Mouse (Mus musculus) ES-E14 (cell line): ENCODE measurements around the gene Nfasc. TPM values are rescaled to one million over a fixed set of nuclear protein-coding genes. Genes with fewer than 3 reads are reported as not detected.

ENCODE experiments used
- DNase-seq: peaks from one replicate; pipeline ENCODE4 v3.0.0-alpha.2; 2013; ENCODE audit warnings: low read depth, low spot score
- H3K27ac ChIP-seq: 2 replicates; pipeline ENCODE4 v1.5.1; 2012; ENCODE audit warnings: low read depth, mild to moderate bottlenecking, low read length, moderate library complexity, mixed read lengths; ENCODE audit not compliant: poor library complexity, insufficient read depth, severe bottlenecking
- H3K36me3 ChIP-seq: 2 replicates; pipeline ENCODE4 v1.6.1; 2012; ENCODE audit warnings: mild to moderate bottlenecking, low read length, moderate library complexity, mixed read lengths; ENCODE audit not compliant: control insufficient read depth, poor library complexity, insufficient read depth, severe bottlenecking
- H3K4me1 ChIP-seq, 2 experiments: fragments of 150-350 bp in 1 of 2; sonication (generic) in 1 of 2; 2 replicates each; pipeline ENCODE4 v1.6.1; 2012; ENCODE audit warnings: low read length in 2 of 2, mild to moderate bottlenecking in 1 of 2, mixed read lengths in 1 of 2; ENCODE audit not compliant: control insufficient read depth in 2 of 2, insufficient read depth in 2 of 2, poor library complexity in 1 of 2
- H3K4me3 ChIP-seq, 2 experiments: fragments of 150-350 bp in 1 of 2; sonication (generic) in 1 of 2; 2 replicates each; pipeline ENCODE4 v1.5.1; 2012; ENCODE audit warnings: low read length in 2 of 2, low read depth in 1 of 2, mild to moderate bottlenecking in 1 of 2, mixed read lengths in 1 of 2; ENCODE audit not compliant: insufficient read depth in 1 of 2, poor library complexity in 1 of 2, severe bottlenecking in 1 of 2
- H3K9ac ChIP-seq: 2 replicates; pipeline ENCODE4 v1.6.1; 2012; ENCODE audit warnings: low read depth, mild to moderate bottlenecking, low read length, mixed read lengths; ENCODE audit not compliant: poor library complexity, insufficient read depth, severe bottlenecking
- H3K9me3 ChIP-seq: fragments of 150-350 bp; sonication (generic); 2 replicates; pipeline ENCODE4 v1.6.1; 2012; ENCODE audit warnings: low read depth, mild to moderate bottlenecking, low read length; ENCODE audit not compliant: control insufficient read depth, insufficient read depth
- CHD2 ChIP-seq: IDR thresholded peaks from 2 replicates; pipeline ENCODE4 v1.6.1; 2014; ENCODE audit warnings: mild to moderate bottlenecking, low read depth, low read length, inconsistent platforms
- HCFC1 ChIP-seq: IDR thresholded peaks from 2 replicates; pipeline ENCODE4 v1.6.1; 2012; ENCODE audit warnings: low read length, inconsistent platforms, borderline replicate concordance; ENCODE audit not compliant: insufficient read depth
- MAFK ChIP-seq: IDR thresholded peaks from 2 replicates; pipeline ENCODE4 v1.6.1; 2014; ENCODE audit warnings: mild to moderate bottlenecking, low read depth, low read length, inconsistent platforms; ENCODE audit not compliant: insufficient read depth
- ZC3H11A ChIP-seq: IDR thresholded peaks from 2 replicates; pipeline ENCODE4 v1.6.1; 2012; ENCODE audit warnings: low read depth, mild to moderate bottlenecking, inconsistent platforms, low read length, borderline replicate concordance
- ZNF384 ChIP-seq: IDR thresholded peaks from 2 replicates; pipeline ENCODE4 v1.6.1; 2012; ENCODE audit warnings: low read depth, low read length, inconsistent platforms
- in situ Hi-C, 2 experiments: fragments of 600-800 bp; cut with MboI; formaldehyde crosslinking; loops; one replicate each; pipeline ENCODE4 v1.15.1; 2025; ENCODE audit warnings: low sequenced_read_pairs in 2 of 2, inconsistent platforms in 1 of 2; ENCODE audit not compliant: unreplicated experiment in 2 of 2
- total RNA-seq: library from RNA; depleted of rRNA; stranded (reverse); fragments of 300-350 nt; gene quantifications from 2 replicates; pipeline ENCODE4 v1.2.3, GENCODE M21; 2012

The Nfasc gene
- total RNA-seq, 1 experiment, result 8.9 TPM

DNA sequence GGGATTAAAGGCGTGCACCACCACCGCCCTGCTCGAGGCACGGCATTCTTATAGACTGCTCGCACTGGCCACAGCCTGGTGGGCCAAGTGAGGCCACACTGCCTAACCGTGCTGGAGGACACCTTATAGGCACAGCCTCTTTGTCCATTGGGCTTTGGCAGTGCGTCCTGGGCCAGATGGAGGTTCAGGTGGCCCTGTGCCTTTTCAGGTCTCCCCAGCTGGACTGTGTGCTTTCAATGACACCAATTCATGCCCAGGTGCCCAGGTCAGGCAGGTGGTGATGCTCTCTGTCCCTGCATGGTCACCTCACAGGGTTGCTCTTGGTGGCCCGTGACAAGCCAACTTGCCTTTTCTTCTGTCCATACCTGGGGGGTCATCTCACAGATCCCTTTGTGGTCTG is 164.8 kb downstream of the Nfasc start:
- DNase-seq, result no peak
- Histone ChIP-seq H3K9ac (no peak overlapping the region), H3K9me3 (no peaks in the 10 kb centered on the region), H3K4me1 (peaks cover 0 to 2% of the 10 kb centered on the region in 2 experiments; a peak in 1 of 4 replicates), H3K27ac (no peak overlapping the region), H3K36me3 (no peaks in the 10 kb centered on the region), H3K4me3 (no peak overlapping the region)
- TF ChIP-seq ZC3H11A (no peak), HCFC1 (no peak), ZNF384 (no peak), CHD2 (no peak), MAFK (no peak)
- in situ Hi-C loops, result no loop called here

DNA sequence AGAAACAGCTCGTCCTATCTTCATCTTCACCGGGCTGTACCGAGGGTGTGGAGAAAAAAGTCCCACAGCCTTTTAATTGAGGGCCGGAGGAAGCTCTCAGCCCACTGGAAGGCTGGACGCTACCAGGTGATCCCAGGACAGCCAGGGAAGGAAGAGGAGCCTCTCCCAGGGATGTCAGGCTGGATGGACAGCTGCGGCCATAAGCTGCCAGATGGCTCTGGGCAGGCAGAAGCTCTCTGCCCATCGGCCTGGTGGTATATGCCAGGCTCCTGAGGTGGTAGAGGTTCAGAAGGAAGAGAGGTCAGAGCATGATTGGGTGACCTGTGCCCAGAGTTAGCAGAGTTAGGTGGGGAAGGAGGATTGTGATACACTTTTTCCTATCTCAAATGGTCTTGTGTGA is 168.7 kb downstream of the Nfasc start:
- no peaks in the 10 kb centered on the region for H3K9me3 ChIP-seq
- no peak overlapping the region for H3K4me3 ChIP-seq
- in situ Hi-C loops, result no loop called here
- no peak overlapping the region for H3K27ac ChIP-seq
- H3K4me1 ChIP-seq, result no peaks in the 10 kb centered on the region
- no peaks in the 10 kb centered on the region for H3K36me3 ChIP-seq
- H3K9ac ChIP-seq, result no peak overlapping the region
- no peak for TF ChIP-seq ZC3H11A
- no peak for TF ChIP-seq MAFK
- no peak for TF ChIP-seq ZNF384
- TF ChIP-seq CHD2, result no peak
- no peak for TF ChIP-seq HCFC1
- no peak for DNase-seq

DNA sequence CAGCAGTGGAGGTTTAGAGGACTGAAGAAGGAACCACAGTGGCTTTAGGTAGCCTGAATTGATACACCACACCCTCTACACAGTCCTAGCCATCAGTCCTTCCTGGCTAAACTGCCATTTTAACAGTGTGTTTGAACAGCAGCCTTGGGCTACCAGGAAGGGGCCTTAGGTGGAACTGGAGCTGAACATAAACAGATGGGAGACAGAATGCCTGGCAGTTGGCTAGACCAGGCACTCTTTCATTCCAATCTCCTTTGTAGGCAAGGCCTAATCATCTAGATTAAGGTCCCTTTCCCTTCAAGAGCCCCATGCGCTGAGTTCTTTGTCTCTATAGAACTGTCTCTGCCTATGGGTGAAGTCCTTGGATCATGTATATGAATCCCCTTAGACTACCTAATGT is 170.0 kb downstream of the Nfasc start:
- no peak overlapping the region for H3K27ac ChIP-seq
- TF ChIP-seq ZC3H11A (no peak), MAFK (no peak)
- no peaks in the 10 kb centered on the region for H3K36me3 ChIP-seq
- H3K9ac ChIP-seq, result no peak overlapping the region
- no peak overlapping the region for H3K4me3 ChIP-seq
- no peaks in the 10 kb centered on the region for H3K4me1 ChIP-seq
- in situ Hi-C loops, result no loop called here
- DNase-seq, result no peak
- H3K9me3 ChIP-seq, result no peaks in the 10 kb centered on the region

DNA sequence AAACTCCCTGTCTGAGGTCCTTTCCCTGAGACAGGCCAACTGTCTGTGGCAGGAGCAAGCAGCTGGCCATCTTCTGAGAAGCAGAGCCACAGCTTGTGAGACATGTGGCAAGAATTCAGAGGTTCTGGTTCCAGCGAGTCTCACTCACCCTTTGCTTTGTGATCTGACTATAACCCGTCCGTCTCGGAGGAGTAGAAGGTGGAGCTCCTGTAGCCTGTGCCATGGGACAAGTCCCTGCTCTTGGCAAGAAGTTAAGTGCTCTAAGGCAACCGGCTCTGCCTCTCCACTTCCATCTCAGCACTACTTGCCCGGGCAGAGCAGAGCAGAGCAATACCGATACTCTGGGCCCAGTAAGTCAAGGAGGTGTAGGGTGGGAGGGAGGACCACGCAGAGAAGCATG is 170.7 kb downstream of the Nfasc start:
- in situ Hi-C loops, result no loop called here
- no peak overlapping the region for H3K4me3 ChIP-seq
- no peaks in the 10 kb centered on the region for H3K36me3 ChIP-seq
- no peak overlapping the region for H3K9ac ChIP-seq
- TF ChIP-seq MAFK (no peak), ZC3H11A (no peak)
- no peak overlapping the region for H3K27ac ChIP-seq
- H3K9me3 ChIP-seq, result no peaks in the 10 kb centered on the region
- no peaks in the 10 kb centered on the region for H3K4me1 ChIP-seq
- DNase-seq, result no peak

DNA sequence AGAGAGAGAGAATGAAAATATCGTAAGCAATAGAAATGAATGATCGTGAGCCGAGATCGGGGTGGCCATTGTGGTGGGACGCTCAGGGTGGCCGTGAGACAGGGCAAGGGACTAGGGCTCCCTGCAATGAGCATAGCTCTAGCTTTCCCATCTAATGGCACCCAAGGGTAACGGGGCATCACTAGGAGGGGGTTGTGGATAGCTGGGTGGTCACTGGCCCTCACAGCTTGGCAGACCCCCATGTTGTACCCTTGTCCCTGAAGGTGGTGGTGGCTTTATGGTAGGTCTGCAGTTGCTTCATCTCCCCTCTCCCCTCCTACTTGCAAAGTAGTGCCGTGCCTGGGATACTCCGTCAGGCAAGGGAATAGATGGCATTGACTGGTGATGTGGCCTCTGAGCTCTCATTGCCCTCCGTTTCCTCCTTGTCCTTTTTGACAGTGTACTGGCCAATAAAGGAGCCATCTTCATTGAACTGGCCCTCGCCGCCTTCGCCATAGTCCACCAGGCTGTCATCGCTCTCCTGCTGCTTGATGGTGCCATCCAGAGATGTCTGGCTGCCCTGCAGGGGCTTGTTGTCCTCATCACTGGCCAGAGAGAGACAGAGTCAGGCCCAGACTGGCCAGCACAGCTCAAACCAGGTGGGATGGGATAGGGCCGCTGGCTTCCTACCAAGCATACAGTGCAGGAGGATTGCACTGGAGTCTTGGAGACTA is 171.4 kb downstream of the Nfasc start:
- in situ Hi-C loops, result no loop called here

More for the DNA sequence above, 171.4 kb downstream of the Nfasc start:
- TF ChIP-seq HCFC1 (no peak), ZNF384 (no peak), CHD2 (no peak), ZC3H11A (no peak), MAFK (no peak)
- no peaks in the 10 kb centered on the region for H3K4me1 ChIP-seq
- H3K9me3 ChIP-seq, result no peaks in the 10 kb centered on the region
- no peak overlapping the region for H3K27ac ChIP-seq
- H3K36me3 ChIP-seq, result no peaks in the 10 kb centered on the region
- H3K9ac ChIP-seq, result no peak overlapping the region
- no peak for DNase-seq
- H3K4me3 ChIP-seq, result no peak overlapping the region
